Mouse (Mus musculus): ENCODE measurements around the gene Vti1a.

DNA sequence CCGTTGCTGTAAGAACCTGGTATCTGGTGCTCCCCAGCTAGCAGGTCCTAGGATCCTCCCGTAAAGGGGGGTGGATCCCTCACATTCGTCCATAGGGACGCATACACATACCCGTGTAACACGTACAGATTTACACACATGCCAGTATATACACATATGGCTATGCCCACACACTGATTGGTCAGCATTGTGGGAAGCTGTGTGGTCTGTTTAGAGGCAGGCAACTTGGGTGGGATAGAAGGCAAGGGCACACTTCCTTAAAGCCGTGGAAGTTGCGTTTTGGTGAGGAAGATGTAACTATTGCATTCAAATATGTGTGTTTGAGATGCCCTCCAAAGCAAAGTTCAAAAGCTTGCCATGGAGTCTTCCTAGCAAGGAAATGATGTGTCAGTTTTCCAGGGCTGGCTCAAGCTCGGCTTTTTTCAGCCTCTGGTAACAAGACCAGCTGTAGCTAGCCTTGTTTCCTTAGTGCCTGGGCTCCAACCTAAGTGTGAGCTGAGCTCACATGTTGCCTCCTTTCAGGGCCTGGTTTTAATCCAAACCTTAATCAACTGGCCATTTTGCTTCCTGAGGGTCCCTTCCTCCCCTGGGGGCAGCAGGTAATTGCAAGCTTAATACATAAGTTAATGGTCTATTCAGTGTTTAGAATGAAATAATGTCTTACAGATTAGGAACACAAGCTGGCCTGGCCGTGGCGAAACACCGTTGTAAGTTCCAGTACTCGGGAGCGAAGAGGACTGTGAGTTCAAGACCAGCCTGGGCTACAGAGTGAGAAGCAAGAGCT, 271.7 kb downstream of the Vti1a start:
- TF ChIP-seq CTCF (conservative IDR thresholded peaks at IDR 0.05; ENCODE audit: low read length) (no peak), POU5F1 (IDR thresholded peaks at IDR 0.05; ENCODE audit: borderline replicate concordance, low read length) (no peak)
